Mouse (Mus musculus) liver, adult 2 months (tissue): ENCODE results near the gene Fam189a1.

Experiments
- CTCF ChIP-seq: fragments of 200-500 bp; IDR thresholded peaks from 2 replicates; pipeline ENCODE4 v1.5.1; 2011; ENCODE audit warnings: low read depth, low read length, control low read depth
- POLR2A ChIP-seq: fragments of 200-500 bp; IDR thresholded peaks from 2 replicates; pipeline ENCODE4 v1.6.1; 2011; ENCODE audit warnings: low read length, control low read depth; ENCODE audit not compliant: insufficient read depth; ENCODE audit errors: extremely low read depth

DNA sequence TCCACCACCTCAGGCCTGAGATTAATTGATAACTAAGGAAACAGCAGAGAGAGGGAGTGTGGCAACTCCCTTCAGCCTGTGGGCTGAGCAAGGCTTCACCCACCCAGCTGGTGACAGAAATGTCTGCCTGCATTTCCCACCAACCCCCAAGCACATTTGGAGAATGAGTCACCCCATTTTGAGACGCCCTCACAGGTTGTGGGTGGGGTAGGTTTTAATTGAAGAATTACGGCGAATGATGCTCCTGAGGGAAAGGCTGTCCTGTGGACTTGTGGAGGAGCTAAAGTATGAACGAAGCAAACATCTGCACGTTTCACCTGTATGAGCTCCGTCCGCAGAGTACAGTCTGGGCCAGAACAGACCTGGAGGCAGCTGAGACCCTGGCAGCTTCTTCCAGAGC, 404.2 kb downstream of the Fam189a1 start:
- no peak for TF ChIP-seq CTCF
- no peak for TF ChIP-seq POLR2A
